Mouse (Mus musculus) kidney, adult 9 months (tissue): ENCODE data around the gene Cacna2d3.
A peak's percentile ranks its signal among the peaks of the same experiment; 100 is the strongest.

Source experiments
- DNase-seq: peaks from one replicate; pipeline ENCODE4 v3.0.0; 2022

Gene Cacna2d3

DNA sequence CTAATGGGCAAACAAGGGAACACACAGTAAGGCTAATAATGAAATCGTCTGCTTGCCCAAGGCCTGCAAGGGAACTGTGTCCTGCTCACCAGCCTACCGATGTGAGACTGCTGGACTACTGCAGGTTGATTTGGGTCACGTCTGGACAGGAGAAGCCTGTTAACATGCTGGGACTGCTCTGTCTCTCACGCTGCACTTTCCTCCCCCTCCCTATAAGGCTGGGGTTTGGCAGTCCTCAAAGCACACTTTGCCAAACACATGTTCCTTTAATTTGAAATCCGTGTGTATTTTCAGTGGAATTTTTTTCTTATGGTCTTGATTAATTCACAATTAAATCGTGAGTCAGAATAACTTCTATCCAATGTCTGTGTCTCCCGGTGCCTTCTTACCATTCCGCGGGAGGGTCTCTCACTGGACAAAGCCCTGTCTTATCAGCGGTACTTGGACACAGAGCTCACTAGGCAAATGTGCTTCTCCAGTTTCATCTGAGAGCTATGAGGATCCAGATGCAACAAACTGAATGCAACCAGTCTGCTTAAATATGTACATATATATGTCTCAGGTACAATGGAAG is 584.6 kb downstream of the Cacna2d3 start:
- no peak for DNase-seq

DNA sequence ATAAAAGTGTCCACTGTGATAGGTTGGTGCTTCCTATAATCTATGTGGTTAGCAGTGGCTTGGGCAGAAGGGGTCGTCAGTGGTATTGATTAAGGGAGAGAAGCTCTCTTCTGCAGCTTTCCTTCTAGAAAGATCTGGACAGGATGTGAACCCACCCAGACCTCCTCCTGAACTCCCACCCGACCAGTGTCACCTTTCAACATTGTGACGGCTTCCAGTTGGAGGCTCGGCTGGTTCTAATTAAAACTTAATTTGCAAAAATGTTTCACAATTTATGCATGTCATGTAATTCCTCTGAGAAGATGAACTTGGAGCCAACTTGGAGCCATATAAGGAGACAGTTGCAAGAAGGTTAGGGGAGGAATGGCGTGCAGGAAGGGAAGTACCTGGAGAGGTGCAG is 586.8 kb downstream of the Cacna2d3 start:
- DNase-seq = no peak

DNA sequence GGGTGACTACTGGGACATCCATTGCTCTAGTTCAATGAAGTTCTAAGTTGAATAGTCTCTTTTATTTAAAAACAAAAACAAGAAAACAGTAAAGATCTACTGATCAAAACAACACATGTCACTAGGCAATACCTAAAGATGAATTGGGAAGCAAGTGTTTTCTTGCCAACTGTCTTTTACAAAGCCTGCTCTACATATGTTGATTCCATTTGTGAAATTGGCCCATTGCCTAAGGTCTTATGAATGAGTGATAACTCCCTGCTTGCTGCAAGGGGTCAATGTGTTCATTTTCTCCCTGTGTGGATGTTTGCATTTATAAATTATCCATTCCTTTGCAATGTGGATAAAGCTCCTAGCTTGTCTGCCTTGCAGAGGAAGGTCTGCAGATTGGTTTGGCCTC is 591.2 kb downstream of the Cacna2d3 start:
- DNase-seq = no peak

DNA sequence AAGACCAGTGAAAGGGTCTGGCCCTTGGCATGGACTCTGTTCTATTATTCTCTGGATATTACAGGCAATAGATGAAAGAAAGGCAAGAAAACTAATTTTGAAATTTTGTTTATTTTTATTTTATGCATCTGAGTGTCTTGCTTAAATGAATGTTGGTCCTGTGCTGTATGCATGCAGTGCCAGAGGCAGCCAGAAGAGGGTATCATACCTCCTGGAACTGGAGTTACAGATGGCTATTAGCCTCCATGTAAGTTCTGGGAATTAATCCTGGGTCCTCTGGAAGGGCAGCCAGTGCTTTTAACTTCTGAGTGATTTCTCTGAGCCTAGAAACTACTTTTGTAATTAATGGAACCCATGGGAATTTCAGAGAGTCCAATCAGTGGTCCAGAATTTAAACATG is 597.8 kb downstream of the Cacna2d3 start:
- DNase-seq = peak; percentile 27

DNA sequence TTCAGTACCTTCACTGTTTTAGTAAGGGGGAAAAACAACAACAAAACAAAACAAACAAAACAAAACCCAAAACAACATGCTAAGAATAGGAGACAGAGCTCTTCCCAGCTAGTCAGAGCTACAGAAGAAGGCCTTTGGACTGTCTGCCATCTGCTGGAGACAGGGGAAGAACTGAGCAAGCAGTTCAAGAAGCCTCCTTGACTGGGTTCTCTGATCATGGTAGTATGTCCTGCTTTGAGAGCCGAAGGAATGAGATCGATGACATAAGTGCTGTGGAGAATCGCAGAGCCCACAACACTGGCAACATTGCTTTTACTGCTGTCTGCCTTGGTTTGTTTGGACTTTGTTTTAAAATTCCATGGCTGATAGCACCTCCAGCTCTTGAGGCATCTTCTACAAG is 598.9 kb downstream of the Cacna2d3 start:
- DNase-seq = no peak

DNA sequence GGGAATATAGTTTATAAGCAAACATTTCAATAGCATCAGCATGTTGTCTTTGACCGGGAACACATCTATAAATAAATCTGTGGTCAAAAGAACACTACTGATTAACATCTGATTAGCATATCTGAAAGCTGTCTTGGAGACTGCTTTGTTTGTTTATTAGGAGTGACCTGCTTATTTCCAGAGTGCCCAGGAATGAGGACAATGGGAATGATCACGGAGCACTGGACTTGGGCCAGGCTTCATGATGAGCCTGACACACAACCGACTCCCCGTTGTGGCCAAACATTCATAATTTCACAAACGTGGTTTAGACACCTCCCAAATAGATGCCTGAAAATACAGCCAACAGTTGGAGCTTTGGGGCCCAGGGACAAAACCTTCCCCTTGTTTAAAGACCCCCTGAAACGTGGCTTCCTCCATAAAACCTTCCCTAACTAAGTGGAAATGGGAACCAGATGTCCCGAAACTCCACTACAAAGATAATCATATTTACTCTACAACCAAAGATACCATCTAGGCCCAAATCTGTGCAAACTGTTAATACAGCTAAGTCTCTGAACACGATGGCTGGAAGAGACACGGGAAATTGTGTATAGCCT is 607.7 kb downstream of the Cacna2d3 start:
- no peak for DNase-seq

DNA sequence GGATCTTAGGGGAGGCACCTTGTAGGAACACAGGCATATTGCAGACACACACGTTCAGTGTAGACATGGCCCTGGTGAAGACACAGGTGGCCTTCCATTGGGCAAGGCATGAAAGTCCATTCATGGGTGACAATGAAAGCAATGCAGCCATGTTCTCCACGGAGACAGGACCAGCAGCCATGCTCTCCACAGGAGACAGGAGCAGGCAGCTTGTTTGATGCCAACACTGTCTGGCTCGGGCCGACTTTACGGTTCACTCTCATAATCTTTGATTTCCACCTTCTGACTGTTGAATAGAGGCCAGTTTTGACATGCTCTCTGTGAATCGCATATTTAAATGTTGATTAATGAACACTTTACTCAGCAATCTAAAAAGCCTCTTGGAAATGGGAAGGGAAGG is 610.0 kb downstream of the Cacna2d3 start:
- DNase-seq = no peak

DNA sequence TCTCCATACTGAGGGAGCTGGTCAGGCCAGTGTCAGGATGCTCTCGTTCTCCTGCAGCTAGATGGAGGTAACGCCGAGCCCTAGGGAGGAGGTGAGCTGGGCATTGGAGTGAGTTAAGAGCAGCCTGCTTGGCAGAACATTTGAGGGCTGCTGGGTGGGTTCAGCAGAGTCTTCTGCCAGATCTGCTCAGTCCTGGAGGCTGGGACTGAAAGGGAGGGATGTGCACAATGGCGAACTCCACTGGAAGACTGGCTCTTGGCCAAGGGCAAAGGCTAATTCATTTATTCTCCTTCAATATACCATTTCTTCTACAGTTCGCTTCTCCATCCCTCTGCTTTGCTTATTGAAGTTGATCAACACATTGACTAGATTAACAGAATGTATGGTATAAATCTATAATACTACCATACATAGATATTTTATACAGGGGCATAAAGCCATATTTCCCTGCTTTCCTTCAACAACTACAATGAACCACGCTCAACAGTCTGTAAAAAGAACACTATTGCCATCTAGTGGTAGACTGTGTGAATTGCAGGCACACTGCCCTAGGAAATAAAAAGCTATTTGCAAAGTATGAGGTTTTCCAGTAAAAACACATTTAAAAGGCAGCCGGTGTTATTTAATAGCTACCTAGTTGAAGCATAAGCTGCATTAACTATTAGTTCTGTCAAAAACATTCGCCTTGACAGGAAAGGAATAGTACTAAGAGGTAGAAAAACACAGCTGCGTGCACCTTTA is 611.1 kb downstream of the Cacna2d3 start:
- peak; percentile 41 for DNase-seq

DNA sequence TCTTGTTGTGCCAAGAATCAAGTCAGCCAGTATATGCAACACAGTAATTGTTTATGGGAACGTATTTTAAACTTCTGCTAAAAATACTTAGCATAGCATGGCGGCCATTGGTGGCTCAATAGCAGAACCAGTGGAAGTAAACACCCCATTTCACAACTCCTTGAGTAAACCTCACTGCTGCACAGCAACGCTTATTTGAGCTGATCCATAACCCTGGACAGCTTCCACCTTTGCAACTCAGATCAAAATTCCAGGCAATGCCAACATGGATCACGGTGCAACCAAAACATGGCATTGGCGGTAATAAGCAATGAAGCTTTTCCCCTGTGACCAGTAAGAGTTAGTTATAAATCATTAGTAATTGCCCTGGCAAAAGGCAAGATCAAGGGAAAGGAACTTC is 614.2 kb downstream of the Cacna2d3 start:
- no peak for DNase-seq

DNA sequence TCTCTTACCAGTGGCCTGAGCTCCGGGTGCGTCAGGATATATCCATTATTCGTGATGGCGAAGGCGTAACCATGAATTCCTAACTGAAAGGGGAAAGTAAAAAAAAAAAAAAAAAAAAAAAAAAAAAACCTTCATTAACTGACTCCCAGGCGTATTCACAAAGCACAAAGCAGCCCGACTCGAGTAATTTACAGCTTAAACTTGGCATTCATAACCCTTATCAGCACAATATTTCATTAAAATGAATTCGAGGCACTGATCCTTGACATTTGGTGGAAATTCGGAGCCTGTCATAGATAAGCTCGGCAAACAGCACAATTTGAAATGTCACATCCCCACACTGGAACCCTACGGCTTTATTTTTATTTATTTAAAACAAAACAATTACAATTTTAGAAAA is 623.9 kb downstream of the Cacna2d3 start:
- no peak for DNase-seq

DNA sequence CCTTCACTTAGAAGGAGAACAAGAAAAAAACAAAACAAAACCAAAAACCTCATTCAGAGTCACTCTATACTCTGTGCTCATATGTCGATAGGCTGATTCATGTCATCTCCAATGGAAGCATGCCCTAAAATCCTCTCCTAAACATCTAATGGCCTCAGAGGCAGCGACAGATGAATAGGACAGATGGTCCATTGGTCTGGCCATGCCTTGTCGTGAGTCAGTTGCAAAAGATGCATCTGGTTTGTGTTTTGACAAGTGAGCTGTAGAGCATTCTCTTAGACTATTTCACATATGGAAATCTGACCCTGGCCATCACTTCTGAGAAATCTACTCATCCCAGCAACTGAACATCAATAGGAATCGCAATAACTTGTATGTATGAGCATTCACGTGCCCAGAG is 626.2 kb downstream of the Cacna2d3 start:
- DNase-seq = no peak

DNA sequence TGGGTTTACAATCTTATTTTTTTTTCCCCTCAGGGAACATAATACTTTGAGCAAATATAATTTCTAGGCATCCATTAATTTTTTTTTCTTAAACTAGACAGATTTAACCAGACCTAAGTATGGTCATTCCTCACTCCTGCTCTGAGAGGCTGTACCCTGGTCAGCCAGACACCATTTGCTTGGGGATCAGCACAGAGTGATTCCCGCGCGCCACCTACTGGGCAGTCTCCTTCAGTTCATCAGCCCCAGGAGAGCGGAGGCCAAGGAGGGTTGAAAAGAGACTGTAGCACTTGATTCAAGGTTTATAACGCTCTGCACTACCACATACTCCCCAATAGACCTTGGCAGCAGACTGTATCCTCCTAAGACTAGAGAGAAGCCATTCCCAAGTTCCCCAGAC is 631.6 kb downstream of the Cacna2d3 start:
- peak; percentile 77 for DNase-seq

DNA sequence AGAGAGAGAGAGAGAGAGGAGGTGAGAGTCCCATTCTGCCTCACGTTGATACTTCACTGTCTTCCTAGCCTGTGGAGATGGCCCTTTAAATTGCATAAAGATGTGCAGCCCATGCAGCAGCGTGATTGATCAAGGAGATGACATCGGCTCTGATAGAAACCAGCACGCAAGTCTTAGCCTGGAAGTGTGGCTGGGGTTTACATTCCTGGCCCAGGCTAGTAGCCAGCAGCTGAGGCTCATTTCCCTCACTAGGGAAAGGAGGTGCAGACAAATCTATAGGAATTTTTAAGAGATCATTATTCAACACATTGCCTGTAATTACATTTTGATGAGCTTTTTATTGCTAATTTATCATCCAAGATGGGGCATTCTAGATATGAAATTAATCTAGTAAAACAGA is 635.1 kb downstream of the Cacna2d3 start:
- no peak for DNase-seq

DNA sequence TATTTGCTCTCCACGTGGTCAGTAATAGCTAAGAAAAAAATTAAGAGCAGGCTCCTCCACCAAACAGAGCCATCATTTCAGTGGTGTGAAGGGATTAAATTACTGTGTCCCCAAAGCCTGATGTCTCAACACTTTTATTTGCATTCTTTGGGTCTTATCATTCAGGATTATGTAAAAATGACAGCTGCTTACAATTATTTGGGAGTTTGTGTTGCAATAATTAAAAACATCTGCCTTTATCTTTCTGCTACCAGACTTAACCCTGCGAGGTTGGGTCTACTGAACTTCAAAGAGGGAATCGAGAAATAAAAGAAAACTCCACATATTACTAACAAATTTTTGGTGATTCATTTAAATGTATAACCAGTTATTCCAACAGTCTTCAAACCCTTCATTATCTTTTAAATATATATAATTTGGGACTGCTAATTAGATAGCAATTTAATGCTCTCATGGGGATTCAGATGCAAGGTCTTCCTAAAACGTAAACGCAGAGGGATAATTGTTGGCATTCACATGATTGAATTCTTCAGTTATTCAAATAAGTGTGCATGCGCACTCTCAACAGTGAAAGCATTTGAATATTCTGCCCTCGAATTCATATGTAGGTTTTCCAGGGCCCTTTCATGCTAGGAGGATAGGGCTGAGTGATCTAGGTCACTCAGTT is 636.0 kb downstream of the Cacna2d3 start:
- no peak for DNase-seq

DNA sequence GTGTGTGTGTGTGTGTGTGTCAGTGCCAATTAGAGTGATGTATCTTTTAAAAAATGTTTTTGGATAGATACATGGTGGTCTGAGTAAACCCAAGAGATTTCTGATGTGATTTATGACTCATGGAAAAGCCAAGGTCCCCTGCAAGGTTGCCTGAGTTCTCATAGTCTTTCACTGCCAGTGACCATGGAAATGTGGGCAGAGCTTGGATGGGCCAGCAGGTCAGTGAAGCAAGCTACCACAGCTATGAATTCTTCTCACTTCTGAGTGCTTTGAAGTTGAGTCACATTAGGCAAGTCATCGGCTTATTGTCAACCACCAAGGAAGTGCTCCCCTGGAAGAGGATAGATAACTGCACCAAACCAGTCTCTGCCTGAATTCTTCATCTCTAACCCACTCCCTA is 639.5 kb downstream of the Cacna2d3 start:
- DNase-seq = no peak

DNA sequence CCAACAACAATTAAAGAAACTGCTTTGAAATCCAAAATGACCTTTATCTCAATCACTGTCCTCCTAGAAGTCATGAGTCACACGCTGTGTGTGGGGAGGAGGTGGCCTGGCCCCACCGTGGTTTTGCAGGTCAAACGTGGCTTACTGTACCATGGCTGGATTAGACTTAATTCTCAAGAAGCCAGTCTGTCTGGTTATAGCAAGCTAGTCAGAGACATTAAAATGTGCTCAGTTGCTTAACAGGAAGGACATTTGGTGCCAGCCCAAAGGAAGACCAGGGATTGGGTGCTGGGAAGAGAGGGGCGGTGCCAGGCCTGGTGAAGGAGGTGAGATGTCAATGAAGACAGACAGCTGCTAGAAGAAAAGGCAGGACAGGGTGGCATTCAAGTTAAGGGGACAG is 641.0 kb downstream of the Cacna2d3 start:
- peak; percentile 45 for DNase-seq

DNA sequence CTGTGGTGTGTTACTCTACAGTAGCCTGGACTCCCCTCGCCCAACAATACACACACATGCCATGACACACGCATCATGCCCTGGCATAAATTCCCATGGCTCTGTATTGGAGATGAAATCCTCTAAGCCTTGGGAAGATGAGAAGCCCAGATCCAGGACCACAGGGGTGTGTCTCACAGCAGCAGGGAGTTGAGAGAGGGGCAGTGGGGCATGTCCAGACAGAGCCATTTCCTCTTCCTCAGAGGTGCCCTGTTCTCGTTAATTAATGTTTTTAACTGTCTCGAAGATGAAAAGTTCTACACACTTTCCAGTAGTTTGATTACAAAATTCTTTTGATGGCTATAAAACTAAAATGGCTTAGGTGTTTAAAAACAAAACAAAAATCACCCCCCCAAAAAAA is 641.4 kb downstream of the Cacna2d3 start:
- no peak for DNase-seq

DNA sequence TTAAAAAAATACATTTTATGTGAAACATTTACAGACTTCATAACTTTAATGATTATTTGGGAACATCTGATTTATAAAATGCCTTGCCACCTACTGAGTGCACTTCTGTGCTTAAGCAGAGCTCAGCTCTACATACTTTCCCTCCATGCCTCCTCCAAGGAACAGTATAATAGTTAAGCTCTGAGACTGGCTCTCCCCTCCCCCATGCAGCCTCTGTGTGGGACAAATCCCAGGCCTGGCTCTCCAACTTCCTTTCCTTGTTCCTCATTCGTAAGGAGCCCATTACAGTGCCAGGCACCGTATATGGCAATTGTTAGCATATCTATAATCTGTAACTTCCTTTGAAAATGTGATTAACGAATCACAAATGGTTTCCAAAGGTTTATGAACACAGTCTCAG is 644.2 kb downstream of the Cacna2d3 start:
- DNase-seq = no peak

DNA sequence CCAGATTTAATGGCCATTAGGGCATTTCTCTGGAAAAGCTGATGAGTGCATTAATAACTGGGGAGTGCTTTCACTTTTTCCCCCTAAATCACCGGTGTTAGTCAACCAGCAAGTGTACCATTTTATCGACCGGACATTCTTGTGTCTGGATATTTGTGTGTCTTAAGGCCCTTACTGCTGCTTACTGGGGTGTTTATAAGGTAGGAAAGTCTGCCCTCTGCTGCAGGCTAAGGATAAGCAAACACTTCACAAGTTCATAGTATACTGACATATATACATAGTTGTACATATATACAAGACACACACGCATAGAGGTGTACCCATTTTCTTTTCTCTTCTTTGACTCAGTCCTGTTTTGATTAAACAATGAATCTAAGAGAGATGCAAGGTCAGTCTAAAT is 647.9 kb downstream of the Cacna2d3 start:
- DNase-seq = peak; percentile 25

DNA sequence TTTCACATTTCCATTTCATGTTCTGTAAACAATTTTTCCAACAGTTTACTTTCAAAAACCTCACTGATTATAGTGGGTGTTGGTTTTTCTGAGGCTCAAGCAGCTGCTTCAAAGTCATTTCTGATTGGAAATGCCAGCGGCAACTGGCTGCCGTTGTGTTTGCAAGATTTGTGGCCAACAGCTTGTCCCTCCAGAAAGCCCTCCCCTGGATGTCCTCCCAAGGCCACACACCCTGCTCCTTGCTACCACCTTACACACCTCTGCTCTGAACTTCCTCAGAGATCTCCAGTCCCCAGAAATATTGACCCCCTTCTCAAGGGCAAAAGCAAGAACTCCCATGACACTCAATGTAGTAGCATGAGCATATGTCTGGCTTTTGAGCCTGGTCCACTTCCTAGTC is 659.0 kb downstream of the Cacna2d3 start:
- DNase-seq = no peak

DNA sequence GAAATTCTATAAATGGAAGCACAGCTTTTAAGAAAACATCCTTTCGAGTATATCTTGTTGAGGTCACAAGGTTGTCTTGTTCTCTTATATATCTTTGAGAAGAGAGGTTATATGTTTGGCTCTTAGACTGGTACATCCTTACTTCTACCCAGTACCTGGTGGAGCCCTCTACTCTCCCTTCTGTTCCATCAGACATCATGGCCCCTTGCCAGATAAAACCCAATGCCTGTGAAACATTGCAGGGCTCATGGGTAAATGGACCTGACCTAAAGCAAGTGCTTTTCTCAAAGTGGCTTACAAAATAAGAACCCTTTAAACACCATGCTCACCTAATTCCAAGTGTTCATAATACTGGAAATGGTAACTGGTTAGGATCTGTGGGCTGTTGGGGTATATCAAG is 660.2 kb downstream of the Cacna2d3 start:
- DNase-seq = no peak

DNA sequence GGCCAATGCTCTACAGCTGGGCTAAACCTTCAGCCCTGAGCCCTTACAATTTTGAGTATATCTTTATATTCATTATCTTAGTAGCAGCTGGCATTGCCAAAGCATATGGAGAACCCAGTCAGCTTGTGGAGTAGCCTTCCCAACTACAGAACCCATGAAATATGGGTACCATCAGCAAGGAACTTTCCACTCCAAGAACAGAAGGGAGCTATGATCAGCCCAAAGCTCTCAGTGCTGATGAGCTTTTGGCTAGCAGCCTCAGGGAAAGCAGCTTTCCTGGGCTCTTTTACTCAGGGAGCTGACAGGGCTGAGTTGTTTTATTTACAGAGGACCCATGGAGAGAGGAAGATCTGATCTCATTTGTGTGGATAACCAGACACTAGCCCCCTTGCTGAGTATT is 661.0 kb downstream of the Cacna2d3 start:
- no peak for DNase-seq

DNA sequence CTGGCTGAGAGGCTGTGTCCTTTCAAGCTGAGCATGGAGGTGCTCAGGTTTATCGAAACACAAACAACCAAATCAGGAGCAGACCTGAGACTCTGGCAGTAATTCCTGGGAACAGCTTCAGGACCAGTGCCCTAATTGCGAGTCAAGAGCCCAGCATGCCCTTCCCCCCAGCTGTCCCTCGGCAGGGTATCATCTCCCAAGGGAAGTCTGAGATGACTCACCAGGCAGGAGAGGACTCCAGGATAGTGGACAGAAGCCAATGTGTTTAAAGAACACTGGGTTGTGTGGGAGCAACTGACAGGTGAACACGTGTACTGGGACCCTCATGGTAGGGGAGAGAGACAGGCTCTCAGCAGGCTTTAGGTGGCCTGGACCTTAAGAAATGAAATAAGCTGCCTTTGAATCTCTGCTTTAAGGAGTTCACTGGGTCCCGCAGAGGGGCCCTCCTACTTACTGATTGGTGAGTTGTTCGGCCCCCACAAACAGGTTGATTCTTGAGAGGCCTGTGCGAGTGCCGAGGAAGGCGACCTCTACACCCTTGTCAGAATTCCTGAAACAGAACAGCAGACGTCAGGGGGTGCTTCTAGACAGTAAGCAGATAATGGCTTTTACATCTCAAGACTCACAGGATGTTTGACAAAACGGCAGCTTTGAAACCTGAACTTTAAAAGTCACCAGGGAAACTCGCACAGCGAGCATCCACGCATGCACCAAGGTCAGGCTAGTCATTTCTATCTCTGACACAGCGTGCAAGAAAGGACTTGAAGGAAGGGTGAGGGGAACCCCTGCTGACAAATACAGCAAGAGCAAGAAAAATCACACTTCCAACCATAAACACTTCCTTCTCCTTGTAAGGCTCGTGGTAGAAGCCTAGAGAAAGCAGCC is 669.5 kb downstream of the Cacna2d3 start:
- DNase-seq = no peak
